Mouse (Mus musculus): ENCODE data around the gene Rnf150.
"Not testable (repeated sequence)": the region's sequence is repeated elsewhere in the genome, so short reads cannot be mapped to it uniquely, and the experiment has no call there.

The Rnf150 gene

GRCm38 (mm10) chr8:83078701-83079533, 215.8 kb downstream of the Rnf150 start:
- no peak for DNase-seq

GRCm38 (mm10) chr8:83079534-83079844, 216.3 kb downstream of the Rnf150 start:
- DNase-seq, result no peak

GRCm38 (mm10) chr8:83081266-83081665, 218.1 kb downstream of the Rnf150 start:
- no peak for DNase-seq

- not testable (repeated sequence) for DNase-seq
Measured at GRCm38 (mm10) chr8:83081806-83082205, 218.7 kb downstream of the Rnf150 start.

- no peak for DNase-seq
Measured at GRCm38 (mm10) chr8:83082251-83082650, 219.1 kb downstream of the Rnf150 start.

- no peak for DNase-seq
Measured at GRCm38 (mm10) chr8:83083452-83083851, 220.3 kb downstream of the Rnf150 start.

- DNase-seq, result no peak
Measured at GRCm38 (mm10) chr8:83085581-83085980, 222.4 kb downstream of the Rnf150 start.

GRCm38 (mm10) chr8:83086625-83087024, 223.5 kb downstream of the Rnf150 start:
- DNase-seq, result no peak

GRCm38 (mm10) chr8:83087604-83088003, 224.4 kb downstream of the Rnf150 start:
- no peak for DNase-seq

- no peak for DNase-seq
Measured at GRCm38 (mm10) chr8:83088156-83088555, 225.0 kb downstream of the Rnf150 start.

- DNase-seq, result peak; percentile 77 to 94
Measured at GRCm38 (mm10) chr8:83089336-83089986, 226.3 kb downstream of the Rnf150 start.

- DNase-seq, result no peak
Measured at GRCm38 (mm10) chr8:83090446-83090845, 227.3 kb downstream of the Rnf150 start.

- DNase-seq, result peak in 1 of 2 experiments; percentile 52
Measured at GRCm38 (mm10) chr8:83100041-83100440, 236.9 kb downstream of the Rnf150 start.

GRCm38 (mm10) chr8:83102957-83103510, 239.9 kb downstream of the Rnf150 start:
- no peak for DNase-seq

- no peak for DNase-seq
Measured at GRCm38 (mm10) chr8:83103968-83104367, 240.8 kb downstream of the Rnf150 start.

- peak in 1 of 2 experiments; percentile 14 for DNase-seq
Measured at GRCm38 (mm10) chr8:83109756-83110155, 246.6 kb downstream of the Rnf150 start.

- DNase-seq, result no peak
Measured at GRCm38 (mm10) chr8:83110177-83110576, 247.0 kb downstream of the Rnf150 start.

GRCm38 (mm10) chr8:83135086-83135485, 271.9 kb downstream of the Rnf150 start:
- DNase-seq, result peak; percentile 38 to 44

GRCm38 (mm10) chr8:83140068-83140467, 276.9 kb downstream of the Rnf150 start:
- no peak for DNase-seq

GRCm38 (mm10) chr8:83140701-83141111, 277.6 kb downstream of the Rnf150 start:
- DNase-seq, result no peak
